Mouse (Mus musculus) hindbrain, embryonic 11.5 days (tissue): ENCODE data around the gene Mecom. TPM values are rescaled to one million over a fixed set of nuclear protein-coding genes. Genes with fewer than 3 reads are reported as not detected.
A peak's percentile ranks its signal among the peaks of the same experiment; 100 is the strongest.

Source experiments
- ATAC-seq: fragments of 200-750 bp; cut with Nextera tagmentation; 2 replicates; pipeline ENCODE4 v1.8.0; 2017; ENCODE audit warnings: mild to moderate bottlenecking, moderate TSS enrichment, moderate library complexity; ENCODE audit not compliant: low FRiP score
- DNase-seq: peaks from one replicate; pipeline ENCODE4 v3.0.0-alpha.2; 2015; ENCODE audit warnings: low spot score
- H3K27ac ChIP-seq: fragments of 300-500 bp; sonication (generic); 2 replicates; pipeline ENCODE4 v1.5.1; 2014; ENCODE audit warnings: mild to moderate bottlenecking, low read depth, low read length
- H3K27me3 ChIP-seq: fragments of 300-500 bp; sonication (generic); 2 replicates; pipeline ENCODE4 v1.6.1; 2014; ENCODE audit warnings: mild to moderate bottlenecking, low read length, moderate library complexity, mixed read lengths; ENCODE audit not compliant: control insufficient read depth, insufficient read depth
- H3K36me3 ChIP-seq: fragments of 300-500 bp; sonication (generic); 2 replicates; pipeline ENCODE4 v1.6.1; 2014; ENCODE audit warnings: mild to moderate bottlenecking, low read length, moderate library complexity, mixed read lengths; ENCODE audit not compliant: control insufficient read depth, insufficient read depth
- H3K4me1 ChIP-seq: fragments of 300-500 bp; sonication (generic); replicated peaks from 2 replicates; pipeline ENCODE4 v1.6.1; 2014; ENCODE audit warnings: low read length, mixed read lengths; ENCODE audit not compliant: control insufficient read depth, insufficient read depth
- H3K4me2 ChIP-seq: fragments of 300-500 bp; sonication (generic); replicated peaks from 2 replicates; pipeline ENCODE4 v1.6.1; 2014; ENCODE audit warnings: mild to moderate bottlenecking, low read depth, low read length
- H3K4me3 ChIP-seq: fragments of 300-500 bp; sonication (generic); 2 replicates; pipeline ENCODE4 v1.5.1; 2014; ENCODE audit warnings: low read depth, low read length
- H3K9ac ChIP-seq: fragments of 300-500 bp; sonication (generic); 2 replicates; pipeline ENCODE4 v1.6.1; 2014; ENCODE audit warnings: low read depth, low read length
- H3K9me3 ChIP-seq: fragments of 300-500 bp; sonication (generic); 2 replicates; pipeline ENCODE4 v1.6.1; 2016; ENCODE audit warnings: low read length; ENCODE audit not compliant: control insufficient read depth
- WGBS: fragments of 180-500 bp; shearing (Covaris S2); extraction: QIAGEN DNeasy Blood & Tissue Kit; methylation state at CpG from one replicate; pipeline ENCODE4 v1.1.7; 2014; 5-methylcytosine and 5-hydroxymethylcytosine counted together
- polyA plus RNA-seq: library from polyadenylated mRNA; unstranded; fragments of >200 nt; fragmentation: Nextera tagmentation; extraction: Ambion mirVana; gene quantifications from 2 replicates; pipeline ENCODE4 v1.2.1, GENCODE M21; 2014

Gene Mecom
- polyA plus RNA-seq, 1 experiment from 2014 or later: 44.3 TPM

DNA sequence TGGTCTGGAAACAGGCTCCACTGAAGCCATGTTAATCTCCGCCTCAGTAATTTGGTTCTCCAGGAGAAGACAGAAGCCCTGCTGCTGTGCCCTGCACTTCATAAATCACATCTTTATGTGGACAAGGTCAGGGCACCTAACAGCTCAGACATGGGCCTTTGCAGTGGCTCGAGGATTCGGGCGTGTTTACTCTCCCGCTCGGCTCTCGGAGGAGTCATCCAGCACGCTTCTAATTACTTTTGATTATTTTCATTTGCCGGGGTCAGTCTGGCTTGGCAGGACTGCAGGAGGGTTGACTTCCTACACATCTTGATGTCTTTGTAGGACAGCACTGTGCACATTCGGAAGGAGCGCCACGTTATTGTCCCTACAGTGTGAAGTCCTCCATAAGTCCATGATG is 529.6 kb downstream of the Mecom start:
- ATAC-seq (no peak), DNase-seq (peak; percentile 31)
- Histone ChIP-seq H3K27ac (no peak overlapping the region), H3K4me2 (no peak overlapping the region), H3K36me3 (no peaks in the 10 kb centered on the region), H3K4me1 (no peaks in the 10 kb centered on the region; the same call in 1 of the 2 replicates), H3K27me3 (no peaks in the 10 kb centered on the region), H3K4me3 (no peak overlapping the region), H3K9me3 (no peaks in the 10 kb centered on the region), H3K9ac (no peak overlapping the region)
- 24% methylated on average over 12 of the region's 12 CpGs for WGBS

- H3K4me1 ChIP-seq: no peaks in the 10 kb centered on the region; the same call in 1 of the 2 replicates
- H3K27ac ChIP-seq: no peak overlapping the region
- ATAC-seq (no peak), DNase-seq (no peak)
- H3K4me2 ChIP-seq: no peak overlapping the region
- H3K9ac ChIP-seq: no peak overlapping the region
- no peaks in the 10 kb centered on the region for H3K36me3 ChIP-seq
- 78% methylated on average over 5 of the region's 5 CpGs for WGBS
- H3K27me3 ChIP-seq: no peaks in the 10 kb centered on the region
- H3K9me3 ChIP-seq: no peaks in the 10 kb centered on the region
- H3K4me3 ChIP-seq: no peak overlapping the region
Observed at GRCm38 (mm10) chr3:30016766-30017165, 531.0 kb downstream of the Mecom start.

GRCm38 (mm10) chr3:30014962-30015660 is 532.7 kb downstream of the Mecom start:
- H3K27me3 ChIP-seq: no peaks in the 10 kb centered on the region
- ATAC-seq (peak; percentile 58), DNase-seq (peak; percentile 85)
- no peak overlapping the region for H3K4me3 ChIP-seq
- H3K9me3 ChIP-seq: no peaks in the 10 kb centered on the region
- no peak overlapping the region for H3K4me2 ChIP-seq
- no peaks in the 10 kb centered on the region for H3K36me3 ChIP-seq
- H3K9ac ChIP-seq: no peak overlapping the region
- H3K27ac ChIP-seq: no peak overlapping the region
- no peaks in the 10 kb centered on the region; the same call in 1 of the 2 replicates for H3K4me1 ChIP-seq
- WGBS: 8% methylated on average over 10 of the region's 10 CpGs

DNA sequence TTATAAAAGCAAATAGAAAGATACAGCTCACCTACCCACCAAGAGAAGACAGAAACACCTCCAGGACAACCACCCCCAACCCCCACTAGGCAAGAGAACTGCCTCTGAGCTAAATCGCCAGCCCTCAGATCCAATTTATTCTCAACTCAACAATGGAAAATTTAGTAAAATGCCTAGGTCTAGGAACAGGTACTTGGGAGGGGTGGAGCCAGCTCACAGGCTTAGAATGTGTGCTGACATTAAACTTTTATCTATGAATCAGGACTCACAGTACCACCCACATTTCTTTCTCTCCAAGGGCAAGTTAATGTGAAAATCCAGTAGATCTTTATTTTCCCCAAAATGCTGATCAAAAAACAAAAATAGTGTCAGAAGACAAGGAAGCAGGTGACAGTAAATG is 533.5 kb downstream of the Mecom start:
- WGBS: 35% methylated on average over 1 of the region's 1 CpGs
- Histone ChIP-seq H3K27ac (no peak overlapping the region), H3K4me1 (no peaks in the 10 kb centered on the region; the same call in 1 of the 2 replicates), H3K9me3 (no peaks in the 10 kb centered on the region), H3K4me2 (no peak overlapping the region), H3K4me3 (no peak overlapping the region), H3K9ac (no peak overlapping the region), H3K36me3 (no peaks in the 10 kb centered on the region), H3K27me3 (no peaks in the 10 kb centered on the region)
- ATAC-seq (no peak), DNase-seq (no peak)

GRCm38 (mm10) chr3:30013416-30013815 is 534.4 kb downstream of the Mecom start:
- peak overlapping the region; percentile 45; the same call in 1 of the 2 replicates for H3K4me3 ChIP-seq
- H3K27me3 ChIP-seq: no peaks in the 10 kb centered on the region
- H3K4me2 ChIP-seq: peak overlapping the region; percentile 80
- no peak overlapping the region for H3K9ac ChIP-seq
- ATAC-seq: peak; percentile 25; the same call in 1 of the 2 replicates
- H3K36me3 ChIP-seq: no peaks in the 10 kb centered on the region
- H3K27ac ChIP-seq: no peak overlapping the region
- DNase-seq: no peak
- 10% methylated on average over 1 of the region's 1 CpGs for WGBS
- no peaks in the 10 kb centered on the region; the same call in 1 of the 2 replicates for H3K4me1 ChIP-seq
- H3K9me3 ChIP-seq: no peaks in the 10 kb centered on the region

- H3K9me3 ChIP-seq: no peaks in the 10 kb centered on the region
- peak overlapping the region; percentile 80 for H3K4me2 ChIP-seq
- DNase-seq (peak; percentile 76), ATAC-seq (peak; percentile 65)
- H3K27ac ChIP-seq: peak overlapping the region; percentile 75
- WGBS: under 1% methylated on average over 29 of the region's 29 CpGs
- H3K4me3 ChIP-seq: peak overlapping the region; percentile 45
- no peaks in the 10 kb centered on the region for H3K27me3 ChIP-seq
- H3K36me3 ChIP-seq: no peaks in the 10 kb centered on the region
- H3K9ac ChIP-seq: peak overlapping the region; percentile 68
- no peaks in the 10 kb centered on the region for H3K4me1 ChIP-seq
Observed at GRCm38 (mm10) chr3:30012666-30013365, 535.0 kb downstream of the Mecom start.

DNA sequence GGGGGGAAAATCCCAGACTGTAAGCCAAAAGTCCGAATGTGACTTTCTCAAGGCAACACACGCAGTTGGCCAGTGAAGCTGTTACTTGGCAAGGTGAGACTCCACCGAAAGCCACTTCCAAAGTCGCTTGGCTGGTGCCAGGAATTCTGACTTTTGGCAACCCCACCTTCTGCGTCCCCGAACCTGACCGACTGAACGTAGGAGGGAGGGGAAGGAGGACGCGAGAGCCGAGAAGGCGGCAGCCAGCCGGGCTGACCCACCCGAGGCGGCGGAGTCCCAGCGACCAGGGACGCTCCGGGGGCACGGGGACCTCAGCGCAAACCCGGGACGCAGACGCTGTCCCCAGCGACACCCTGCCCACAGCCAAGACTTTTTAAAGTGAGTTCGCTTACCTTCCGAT is 535.7 kb downstream of the Mecom start:
- Histone ChIP-seq H3K36me3 (no peaks in the 10 kb centered on the region), H3K4me1 (no peaks in the 10 kb centered on the region)
- no peak for ATAC-seq

DNA sequence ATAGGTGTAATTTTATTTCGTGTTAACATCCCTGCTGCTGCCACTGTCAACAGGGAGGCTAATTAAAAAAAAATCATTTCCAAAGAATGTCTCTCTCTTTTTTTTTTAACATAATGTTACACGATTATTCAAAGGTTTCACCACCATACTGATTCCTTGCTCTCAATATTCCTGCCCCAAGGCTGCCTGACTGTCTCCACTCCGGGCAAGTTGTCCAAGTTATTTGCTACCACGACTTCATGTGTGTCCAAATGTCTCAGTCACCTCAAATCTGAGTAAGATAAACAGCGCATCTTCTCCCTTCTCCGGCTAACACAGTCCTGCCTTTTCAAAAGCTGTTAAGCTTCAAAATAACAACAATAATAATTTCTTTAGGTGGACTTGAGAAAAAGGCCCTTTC is 536.1 kb downstream of the Mecom start:
- Histone ChIP-seq H3K27ac (no peak overlapping the region), H3K27me3 (no peaks in the 10 kb centered on the region), H3K4me2 (peak overlapping the region; percentile 80), H3K9ac (no peak overlapping the region), H3K4me1 (no peaks in the 10 kb centered on the region), H3K9me3 (no peaks in the 10 kb centered on the region), H3K36me3 (no peaks in the 10 kb centered on the region), H3K4me3 (peak overlapping the region; percentile 45)
- DNase-seq (no peak), ATAC-seq (no peak)
- WGBS: 11% methylated on average over 6 of the region's 6 CpGs

More for the DNA sequence above, 535.7 kb downstream of the Mecom start:
- Histone ChIP-seq H3K4me3 (peak overlapping the region; percentile 45), H3K4me2 (peak overlapping the region; percentile 80), H3K9me3 (no peaks in the 10 kb centered on the region), H3K27ac (peak overlapping the region; percentile 61; the same call in 1 of the 2 replicates), H3K9ac (peak overlapping the region; percentile 68), H3K27me3 (no peaks in the 10 kb centered on the region)
- under 1% methylated on average over 27 of the region's 27 CpGs for WGBS
- peak; percentile 66 for DNase-seq
